Mouse (Mus musculus): Measurements from ENCODE around the gene Pde4d. TPM values are rescaled to one million over a fixed set of nuclear protein-coding genes. Genes with fewer than 3 reads are reported as not detected.
A peak's percentile ranks its signal among the peaks of the same experiment; 100 is the strongest.

Gene Pde4d
- polyA plus RNA-seq, 1 experiment from 2014 or later: 17.7 TPM

GRCm38 (mm10) chr13:109661345-109661744 lies 1211.6 kb downstream of the Pde4d start:
- Histone ChIP-seq H3K4me1 (peaks cover 17% of the 10 kb centered on the region), H3K27ac (no peak overlapping the region), H3K4me2 (no peak overlapping the region), H3K4me3 (no peak overlapping the region), H3K9me3 (no peaks in the 10 kb centered on the region), H3K9ac (no peak overlapping the region), H3K27me3 (no peaks in the 10 kb centered on the region), H3K36me3 (no peaks in the 10 kb centered on the region)
- ATAC-seq (ENCODE audit: insufficient number of reproducible peaks, low FRiP score, low TSS enrichment, low read depth): no peak
- 81% methylated on average over 3 of the region's 3 CpGs for WGBS

GRCm38 (mm10) chr13:109662099-109662498 lies 1212.4 kb downstream of the Pde4d start:
- peaks cover 20% of the 10 kb centered on the region for H3K4me1 ChIP-seq
- H3K36me3 ChIP-seq: no peaks in the 10 kb centered on the region
- peak overlapping the region; percentile 62 for H3K27ac ChIP-seq
- WGBS: 34% methylated on average over 5 of the region's 5 CpGs
- no peak overlapping the region for H3K9ac ChIP-seq
- no peak for ATAC-seq (ENCODE audit: insufficient number of reproducible peaks, low FRiP score, low TSS enrichment, low read depth)
- no peaks in the 10 kb centered on the region for H3K9me3 ChIP-seq
- H3K4me2 ChIP-seq: no peak overlapping the region
- no peaks in the 10 kb centered on the region for H3K27me3 ChIP-seq
- no peak overlapping the region for H3K4me3 ChIP-seq

GRCm38 (mm10) chr13:109662731-109663130 lies 1213.0 kb downstream of the Pde4d start:
- ATAC-seq (ENCODE audit: insufficient number of reproducible peaks, low FRiP score, low TSS enrichment, low read depth): peak; percentile 55; the same call in 1 of the 2 replicates
- Histone ChIP-seq H3K27ac (peak overlapping the region; percentile 62), H3K36me3 (no peaks in the 10 kb centered on the region), H3K9me3 (no peaks in the 10 kb centered on the region), H3K9ac (no peak overlapping the region), H3K27me3 (no peaks in the 10 kb centered on the region), H3K4me2 (no peak overlapping the region), H3K4me3 (no peak overlapping the region), H3K4me1 (peaks cover 23% of the 10 kb centered on the region)
- 36% methylated on average over 3 of the region's 3 CpGs for WGBS

- WGBS: 62% methylated on average over 10 of the region's 10 CpGs
- H3K4me3 ChIP-seq: no peak overlapping the region
These were observed 1215.4 kb downstream of the Pde4d start for GRCm38 (mm10) chr13:109664956-109665802.

GRCm38 (mm10) chr13:109665803-109666403 lies 1216.2 kb downstream of the Pde4d start:
- Histone ChIP-seq H3K4me3 (no peak overlapping the region), H3K36me3 (no peaks in the 10 kb centered on the region), H3K9me3 (no peaks in the 10 kb centered on the region), H3K9ac (no peak overlapping the region), H3K27ac (peak overlapping the region; percentile 69), H3K4me2 (no peak overlapping the region), H3K4me1 (peaks cover 23% of the 10 kb centered on the region), H3K27me3 (no peaks in the 10 kb centered on the region)
- 78% methylated on average over 10 of the region's 10 CpGs for WGBS
- ATAC-seq (ENCODE audit: insufficient number of reproducible peaks, low FRiP score, low TSS enrichment, low read depth): no peak

More at GRCm38 (mm10) chr13:109664956-109665802, 1215.4 kb downstream of the Pde4d start:
- Histone ChIP-seq H3K27me3 (no peaks in the 10 kb centered on the region), H3K9me3 (no peaks in the 10 kb centered on the region), H3K4me2 (no peak overlapping the region), H3K36me3 (no peaks in the 10 kb centered on the region), H3K4me1 (peaks cover 23% of the 10 kb centered on the region), H3K9ac (no peak overlapping the region), H3K27ac (0 out of 2 replicates have a peak overlapping the region, but pooled peaks have one; percentile 69)
- no peak for ATAC-seq (ENCODE audit: insufficient number of reproducible peaks, low FRiP score, low TSS enrichment, low read depth)

- H3K4me2 ChIP-seq: no peak overlapping the region
- no peak overlapping the region for H3K27ac ChIP-seq
- H3K4me3 ChIP-seq: no peak overlapping the region
- no peak overlapping the region for H3K9ac ChIP-seq
- ATAC-seq (ENCODE audit: insufficient number of reproducible peaks, low FRiP score, low TSS enrichment, low read depth): no peak
- no peaks in the 10 kb centered on the region for H3K9me3 ChIP-seq
- H3K36me3 ChIP-seq: no peaks in the 10 kb centered on the region
- peaks cover 24% of the 10 kb centered on the region for H3K4me1 ChIP-seq
- H3K27me3 ChIP-seq: no peaks in the 10 kb centered on the region
- 69% methylated on average over 4 of the region's 4 CpGs for WGBS
These were observed 1220.2 kb downstream of the Pde4d start for GRCm38 (mm10) chr13:109669965-109670364.

- Histone ChIP-seq H3K9me3 (no peaks in the 10 kb centered on the region), H3K36me3 (no peaks in the 10 kb centered on the region), H3K27me3 (no peaks in the 10 kb centered on the region), H3K9ac (no peak overlapping the region), H3K4me2 (no peak overlapping the region), H3K4me1 (peaks cover 11% of the 10 kb centered on the region; the same call in 1 of the 2 replicates), H3K4me3 (no peak overlapping the region), H3K27ac (no peak overlapping the region)
- 33% methylated on average over 8 of the region's 8 CpGs for WGBS
- no peak for ATAC-seq (ENCODE audit: insufficient number of reproducible peaks, low FRiP score, low TSS enrichment, low read depth)
These were observed 1222.0 kb downstream of the Pde4d start for GRCm38 (mm10) chr13:109671589-109672347.

- Histone ChIP-seq H3K36me3 (no peaks in the 10 kb centered on the region), H3K9ac (no peak overlapping the region), H3K9me3 (no peaks in the 10 kb centered on the region), H3K27ac (no peak overlapping the region), H3K27me3 (no peaks in the 10 kb centered on the region), H3K4me2 (no peak overlapping the region), H3K4me3 (no peak overlapping the region), H3K4me1 (0 out of 2 replicates have a peak, but pooled peaks cover under 1% of the 10 kb centered on the region)
- 56% methylated on average over 4 of the region's 4 CpGs for WGBS
- no peak for ATAC-seq (ENCODE audit: insufficient number of reproducible peaks, low FRiP score, low TSS enrichment, low read depth)
These were observed 1227.3 kb downstream of the Pde4d start for GRCm38 (mm10) chr13:109677047-109677446.

GRCm38 (mm10) chr13:109677617-109678016 lies 1227.9 kb downstream of the Pde4d start:
- no peaks in the 10 kb centered on the region for H3K27me3 ChIP-seq
- no peak overlapping the region for H3K4me3 ChIP-seq
- no peaks in the 10 kb centered on the region for H3K9me3 ChIP-seq
- no peaks in the 10 kb centered on the region for H3K36me3 ChIP-seq
- WGBS: 80% methylated on average over 3 of the region's 3 CpGs
- no peak overlapping the region for H3K27ac ChIP-seq
- H3K4me2 ChIP-seq: no peak overlapping the region
- H3K4me1 ChIP-seq: no peaks in the 10 kb centered on the region
- no peak for ATAC-seq (ENCODE audit: insufficient number of reproducible peaks, low FRiP score, low TSS enrichment, low read depth)
- no peak overlapping the region for H3K9ac ChIP-seq

GRCm38 (mm10) chr13:109678991-109679390 lies 1229.2 kb downstream of the Pde4d start:
- ATAC-seq (ENCODE audit: insufficient number of reproducible peaks, low FRiP score, low TSS enrichment, low read depth): no peak
- no peaks in the 10 kb centered on the region for H3K4me1 ChIP-seq
- no peak overlapping the region for H3K4me3 ChIP-seq
- H3K27me3 ChIP-seq: no peaks in the 10 kb centered on the region
- no peaks in the 10 kb centered on the region for H3K9me3 ChIP-seq
- WGBS: 89% methylated on average over 1 of the region's 1 CpGs
- H3K36me3 ChIP-seq: no peaks in the 10 kb centered on the region
- no peak overlapping the region for H3K4me2 ChIP-seq
- H3K27ac ChIP-seq: no peak overlapping the region
- no peak overlapping the region for H3K9ac ChIP-seq

- H3K27ac ChIP-seq: no peak overlapping the region
- no peak for ATAC-seq (ENCODE audit: insufficient number of reproducible peaks, low FRiP score, low TSS enrichment, low read depth)
- no peaks in the 10 kb centered on the region for H3K9me3 ChIP-seq
- H3K4me2 ChIP-seq: no peak overlapping the region
- 84% methylated on average over 8 of the region's 8 CpGs for WGBS
- no peaks in the 10 kb centered on the region for H3K4me1 ChIP-seq
- H3K4me3 ChIP-seq: no peak overlapping the region
- no peaks in the 10 kb centered on the region for H3K27me3 ChIP-seq
- H3K36me3 ChIP-seq: no peaks in the 10 kb centered on the region
- H3K9ac ChIP-seq: no peak overlapping the region
These were observed 1230.5 kb downstream of the Pde4d start for GRCm38 (mm10) chr13:109680229-109680628.
